Mouse (Mus musculus): ENCODE results near the gene Cdh22. TPM values are rescaled to one million over a fixed set of nuclear protein-coding genes. Genes with fewer than 3 reads are reported as not detected.

Gene Cdh22
- polyA plus RNA-seq, 1 experiment from 2014 or later = 0.83 TPM

DNA sequence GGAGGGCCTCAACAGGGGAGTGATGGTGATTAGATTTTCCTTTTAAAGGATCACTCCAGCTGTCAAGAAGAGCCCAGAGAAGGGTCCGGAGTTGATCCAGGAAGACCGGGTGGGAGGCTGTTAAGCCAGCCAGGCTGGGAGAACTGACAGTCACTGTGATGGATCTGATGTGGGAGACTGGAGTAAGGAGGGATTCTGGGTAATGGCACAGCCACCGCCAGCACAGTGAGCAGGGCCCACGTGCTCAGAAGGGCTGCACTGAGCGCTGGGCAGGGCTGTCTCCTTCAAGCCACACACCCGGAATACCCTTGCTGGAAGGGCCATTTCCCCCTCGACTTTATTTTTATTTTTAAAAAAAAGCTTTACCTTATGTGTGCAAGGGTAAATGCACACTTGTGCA lies 29.7 kb downstream of the Cdh22 start:
- H3K4me1 ChIP-seq = peaks cover 17% of the 10 kb centered on the region
- ATAC-seq (ENCODE audit: insufficient number of reproducible peaks, low FRiP score, low TSS enrichment, low read depth) = no peak
- no peaks in the 10 kb centered on the region for H3K9me3 ChIP-seq (replicated peaks)
- no peak overlapping the region for H3K4me2 ChIP-seq (replicated peaks)
- no peaks in the 10 kb centered on the region for H3K36me3 ChIP-seq
- 38% methylated on average over 7 of the region's 7 CpGs for WGBS
- H3K27ac ChIP-seq (replicated peaks) = no peak overlapping the region
- H3K4me3 ChIP-seq (replicated peaks) = no peak overlapping the region
- peaks cover 22% of the 10 kb centered on the region for H3K27me3 ChIP-seq
- no peak overlapping the region for H3K9ac ChIP-seq

DNA sequence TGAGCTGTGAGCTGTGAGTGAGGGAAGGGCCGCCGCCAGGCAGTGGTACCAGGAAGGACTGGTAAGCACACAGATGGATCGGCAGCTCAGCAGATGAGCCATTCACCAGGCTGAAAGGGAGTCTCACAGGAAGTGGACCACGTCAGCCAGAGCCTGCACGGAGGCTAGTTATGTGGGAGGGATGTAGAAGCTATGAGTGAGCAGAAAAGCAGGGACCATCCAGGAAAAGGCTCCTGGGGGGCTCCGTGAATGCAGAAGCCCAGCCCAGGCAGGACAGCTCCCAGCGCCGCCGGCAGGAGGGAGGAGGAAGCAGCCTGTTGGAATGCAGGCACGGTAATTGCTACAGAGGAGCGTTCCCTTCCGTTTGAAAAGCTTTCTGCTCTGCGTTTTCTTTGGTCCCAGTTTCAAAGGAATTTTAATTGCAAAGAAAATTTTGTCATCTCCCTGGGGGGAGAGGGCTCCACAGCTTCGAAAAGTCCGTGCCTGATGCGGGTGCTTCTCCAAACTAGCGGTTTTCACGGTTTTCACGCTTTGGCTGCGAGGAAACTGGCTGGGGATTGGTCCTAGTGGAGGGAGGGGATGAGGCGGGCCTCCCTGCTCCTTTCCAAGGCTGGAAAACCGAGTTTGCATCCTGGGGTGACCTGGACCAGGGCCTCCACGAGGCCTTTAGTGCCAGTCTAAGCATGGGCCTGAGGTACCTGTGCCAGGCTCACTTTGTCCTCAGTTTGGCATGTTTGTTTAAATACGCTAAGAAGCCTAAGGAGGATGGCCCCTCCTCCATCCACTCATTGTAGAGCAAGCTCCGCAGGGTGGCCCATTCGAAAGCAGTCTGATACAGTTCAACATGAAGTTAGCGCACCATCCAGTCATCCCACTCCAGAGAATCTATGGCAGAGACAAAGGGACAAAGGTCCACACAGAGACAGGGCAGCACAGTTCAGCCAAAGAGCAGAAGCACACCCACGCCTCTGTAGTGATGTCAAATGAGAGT lies 32.6 kb downstream of the Cdh22 start:
- no peaks in the 10 kb centered on the region for H3K9me3 ChIP-seq (replicated peaks)
- H3K4me3 ChIP-seq (replicated peaks) = peak overlapping the region; percentile 26
- 0 out of 2 replicates have a peak overlapping the region, but pooled peaks have one; percentile 35 for H3K27ac ChIP-seq (replicated peaks)
- H3K4me2 ChIP-seq (replicated peaks) = peak overlapping the region; percentile 52
- peak; percentile 58 for ATAC-seq (ENCODE audit: insufficient number of reproducible peaks, low FRiP score, low TSS enrichment, low read depth)
- peaks cover 24% of the 10 kb centered on the region for H3K27me3 ChIP-seq
- no peak overlapping the region for H3K9ac ChIP-seq
- no peaks in the 10 kb centered on the region for H3K36me3 ChIP-seq
- H3K4me1 ChIP-seq = peaks cover 17% of the 10 kb centered on the region
- 5% methylated on average over 28 of the region's 28 CpGs for WGBS

DNA sequence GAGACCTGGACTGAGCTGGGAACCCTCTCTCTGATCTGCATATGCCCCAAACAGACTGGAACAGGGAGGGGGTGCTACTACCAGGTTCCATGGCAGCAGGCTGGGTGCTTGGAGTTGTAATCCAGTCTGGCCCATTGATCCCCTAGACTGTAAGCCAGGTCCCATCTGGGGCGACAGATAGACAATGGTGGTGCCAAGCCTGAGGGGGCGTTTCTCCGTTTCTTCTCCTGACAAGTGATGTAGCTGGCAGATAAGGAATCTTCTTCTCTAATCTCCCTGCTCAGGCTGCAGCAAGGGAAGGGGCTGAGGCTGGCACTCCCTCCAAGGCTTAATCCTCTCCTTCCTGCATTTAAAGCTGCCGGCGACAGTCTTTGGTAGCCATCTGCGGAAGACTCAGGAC lies 37.1 kb downstream of the Cdh22 start:
- no peak for ATAC-seq (ENCODE audit: insufficient number of reproducible peaks, low FRiP score, low TSS enrichment, low read depth)
- H3K27ac ChIP-seq (replicated peaks) = no peak overlapping the region
- no peaks in the 10 kb centered on the region for H3K9me3 ChIP-seq (replicated peaks)
- H3K27me3 ChIP-seq = peaks cover 54% of the 10 kb centered on the region
- WGBS = 43% methylated on average over 6 of the region's 6 CpGs
- no peak overlapping the region for H3K9ac ChIP-seq
- H3K36me3 ChIP-seq = no peaks in the 10 kb centered on the region
- H3K4me2 ChIP-seq (replicated peaks) = no peak overlapping the region
- no peak overlapping the region for H3K4me3 ChIP-seq (replicated peaks)
- H3K4me1 ChIP-seq = peaks cover 32% of the 10 kb centered on the region

DNA sequence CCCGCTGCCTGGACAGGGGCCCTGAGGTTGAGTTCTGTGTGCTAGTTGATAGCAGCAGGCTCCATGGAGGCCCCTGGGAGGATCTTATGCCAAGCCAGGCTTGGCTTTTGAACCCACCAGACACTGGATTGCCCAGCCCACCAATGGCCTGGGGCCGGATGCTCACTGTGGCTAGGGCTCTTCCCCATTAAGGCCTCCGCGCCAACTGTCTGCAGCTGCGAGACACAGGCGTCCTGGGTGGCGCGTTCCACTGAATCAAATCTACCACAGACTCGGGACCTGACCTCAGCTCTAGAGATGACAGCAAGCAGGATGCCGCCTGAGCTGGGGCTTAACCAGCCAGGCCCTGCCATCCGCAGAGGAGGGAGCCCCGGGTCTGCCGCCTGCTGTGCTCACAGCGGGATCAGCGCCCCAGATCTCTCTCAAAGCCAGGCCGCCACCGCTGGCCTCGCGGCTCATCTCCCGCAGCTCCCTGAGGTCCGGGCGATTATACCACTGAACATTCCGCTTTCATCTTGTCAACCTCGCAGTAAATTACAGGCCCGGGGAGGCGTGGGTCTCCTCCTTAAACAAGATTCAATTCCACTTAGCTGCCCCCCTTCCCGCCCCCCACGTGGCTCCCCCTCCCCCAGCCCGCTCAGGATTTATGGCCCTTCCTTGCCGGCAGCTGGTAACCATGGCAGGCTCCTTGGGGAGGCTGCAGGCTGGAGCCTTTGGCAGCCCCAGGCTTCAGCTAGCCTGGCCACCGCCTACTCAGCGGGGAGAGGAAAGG lies 39.1 kb downstream of the Cdh22 start:
- Histone ChIP-seq H3K9me3 (replicated peaks) (no peaks in the 10 kb centered on the region), H3K27ac (replicated peaks) (peak overlapping the region; percentile 17; the same call in 1 of the 2 replicates), H3K27me3 (peaks cover 54% of the 10 kb centered on the region), H3K9ac (no peak overlapping the region), H3K4me3 (replicated peaks) (peak overlapping the region; percentile 8; the same call in 1 of the 2 replicates), H3K4me1 (peaks cover 18% of the 10 kb centered on the region), H3K36me3 (no peaks in the 10 kb centered on the region), H3K4me2 (replicated peaks) (peak overlapping the region; percentile 41)
- 4% methylated on average over 32 of the region's 32 CpGs for WGBS
- ATAC-seq (ENCODE audit: insufficient number of reproducible peaks, low FRiP score, low TSS enrichment, low read depth) = peak; percentile 76

DNA sequence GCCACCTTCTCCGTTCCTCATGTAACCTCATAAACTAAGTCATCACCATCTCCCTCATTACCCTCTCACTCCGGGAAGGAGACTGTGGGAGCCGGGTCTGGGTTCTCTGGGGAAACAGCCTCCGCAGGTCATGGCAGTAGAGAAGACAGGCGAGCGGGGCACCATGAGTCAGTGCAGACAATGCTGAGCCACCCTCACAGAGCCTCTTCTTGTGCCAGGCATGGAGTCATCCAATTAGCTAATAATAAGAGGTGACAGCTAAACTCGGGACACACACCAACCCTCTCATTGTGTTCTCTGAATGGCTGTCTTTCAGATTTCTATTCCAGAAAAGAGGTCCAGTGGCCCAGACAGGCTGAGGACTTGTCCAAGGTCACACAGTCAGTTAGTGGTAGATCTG lies 43.2 kb downstream of the Cdh22 start:
- no peak overlapping the region for H3K4me2 ChIP-seq (replicated peaks)
- no peaks in the 10 kb centered on the region for H3K36me3 ChIP-seq
- H3K27me3 ChIP-seq = peaks cover 47% of the 10 kb centered on the region
- H3K9ac ChIP-seq = no peak overlapping the region
- no peaks in the 10 kb centered on the region for H3K9me3 ChIP-seq (replicated peaks)
- no peak for ATAC-seq (ENCODE audit: insufficient number of reproducible peaks, low FRiP score, low TSS enrichment, low read depth)
- 82% methylated on average over 7 of the region's 7 CpGs for WGBS
- H3K4me1 ChIP-seq = peaks cover 17% of the 10 kb centered on the region
- no peak overlapping the region for H3K4me3 ChIP-seq (replicated peaks)
- H3K27ac ChIP-seq (replicated peaks) = no peak overlapping the region

DNA sequence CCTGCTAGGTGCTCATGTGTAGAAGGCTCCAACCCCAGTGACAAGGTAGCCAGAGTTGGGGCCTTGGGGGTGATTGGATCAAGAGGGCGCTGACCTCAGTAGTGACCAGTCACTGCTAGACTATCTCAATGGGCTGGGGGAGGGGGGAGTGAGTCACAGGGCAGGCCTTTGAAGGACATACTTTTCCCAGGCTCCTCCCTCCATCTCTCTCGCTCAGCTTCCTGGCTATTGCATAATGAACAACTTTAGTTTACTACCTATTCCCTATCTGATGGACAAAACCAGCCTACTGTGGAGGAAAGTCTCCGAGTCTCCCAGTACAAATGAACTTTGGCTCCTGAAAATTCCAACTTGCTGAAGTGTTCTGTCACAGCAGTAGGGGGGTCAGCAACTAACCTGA lies 45.1 kb downstream of the Cdh22 start:
- H3K9me3 ChIP-seq (replicated peaks) = no peaks in the 10 kb centered on the region
- 62% methylated on average over 3 of the region's 3 CpGs for WGBS
- no peak overlapping the region for H3K4me2 ChIP-seq (replicated peaks)
- peaks cover 30% of the 10 kb centered on the region for H3K27me3 ChIP-seq
- H3K4me1 ChIP-seq = no peaks in the 10 kb centered on the region
- H3K9ac ChIP-seq = no peak overlapping the region
- no peak overlapping the region for H3K4me3 ChIP-seq (replicated peaks)
- H3K36me3 ChIP-seq = no peaks in the 10 kb centered on the region
- ATAC-seq (ENCODE audit: insufficient number of reproducible peaks, low FRiP score, low TSS enrichment, low read depth) = no peak
- H3K27ac ChIP-seq (replicated peaks) = no peak overlapping the region

DNA sequence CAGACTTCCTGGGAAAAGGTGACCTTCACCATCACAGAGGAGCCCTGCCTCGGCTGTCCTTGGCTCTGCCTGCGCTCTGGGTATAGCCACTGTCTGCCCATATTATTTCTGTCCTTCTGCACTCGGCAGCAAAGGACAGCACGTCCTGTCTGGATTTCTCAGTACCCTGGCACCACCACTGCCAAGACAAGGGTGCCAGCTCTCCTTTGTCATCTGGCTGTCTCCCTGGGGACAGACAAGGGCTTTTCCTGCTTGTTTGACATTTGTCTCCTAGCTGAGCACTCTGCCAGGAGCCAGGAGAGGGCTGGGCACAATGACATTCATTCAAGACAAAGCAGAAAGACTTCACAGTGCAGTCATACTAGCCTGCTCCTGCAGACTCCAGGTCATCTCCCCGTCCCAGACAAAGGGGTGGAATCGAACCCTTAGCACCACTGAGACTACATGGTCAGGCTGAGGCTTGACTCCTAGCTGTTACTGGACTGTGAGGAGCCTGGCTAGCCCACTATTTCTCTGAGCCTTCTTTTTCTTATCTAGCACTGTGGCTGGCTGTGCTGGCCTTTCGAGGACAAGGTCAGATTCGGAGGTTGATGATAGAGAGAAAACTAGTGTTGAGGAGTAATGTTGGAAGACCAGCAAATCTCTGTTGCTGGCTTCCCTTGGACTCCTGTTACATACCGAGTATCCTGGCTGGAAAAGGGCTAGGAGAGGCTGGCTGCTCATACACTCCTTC lies 46.8 kb downstream of the Cdh22 start:
- no peak overlapping the region for H3K9ac ChIP-seq
- no peak for ATAC-seq (ENCODE audit: insufficient number of reproducible peaks, low FRiP score, low TSS enrichment, low read depth)

DNA sequence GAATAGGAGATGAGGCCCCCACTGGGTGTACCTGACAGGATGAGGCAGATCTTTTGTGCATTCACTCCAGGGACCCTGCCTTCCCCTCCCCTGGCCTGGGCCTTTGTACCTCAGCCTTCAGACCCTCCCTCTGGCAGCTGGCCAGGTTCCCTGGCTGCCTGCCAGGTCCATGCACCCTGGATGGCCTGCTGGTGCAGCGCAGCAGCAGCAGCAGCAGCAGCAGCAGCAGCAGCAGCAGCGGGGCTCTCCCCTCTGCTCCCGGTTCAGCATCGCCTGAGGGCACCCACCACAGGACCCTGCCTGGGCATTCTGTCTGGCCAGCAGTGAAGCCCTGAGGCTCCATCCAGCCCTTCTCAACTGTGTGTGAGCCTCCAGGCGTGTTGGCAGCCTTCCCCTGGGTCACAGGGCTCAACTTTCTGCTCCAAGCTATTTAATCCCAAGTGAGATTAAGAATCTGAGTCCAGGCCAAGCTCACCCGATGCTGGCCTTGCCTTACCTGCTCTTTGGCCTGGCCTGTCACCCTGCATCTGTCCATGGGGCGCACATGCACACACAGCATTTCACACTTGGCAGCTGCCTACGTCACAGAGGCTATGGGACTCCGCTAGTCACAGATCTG lies 50.5 kb downstream of the Cdh22 start:
- 24% methylated on average over 9 of the region's 9 CpGs for WGBS
- H3K4me2 ChIP-seq (replicated peaks) = no peak overlapping the region
- no peaks in the 10 kb centered on the region for H3K9me3 ChIP-seq (replicated peaks)
- peaks cover 49% of the 10 kb centered on the region for H3K27me3 ChIP-seq
- 0 out of 2 replicates have a peak, but pooled peaks have one; percentile 45 for ATAC-seq (ENCODE audit: insufficient number of reproducible peaks, low FRiP score, low TSS enrichment, low read depth)
- H3K36me3 ChIP-seq = no peaks in the 10 kb centered on the region
- H3K4me1 ChIP-seq = peaks cover 7% of the 10 kb centered on the region
- H3K9ac ChIP-seq = no peak overlapping the region
- no peak overlapping the region for H3K4me3 ChIP-seq (replicated peaks)
- H3K27ac ChIP-seq (replicated peaks) = no peak overlapping the region

More for the DNA sequence above, 46.8 kb downstream of the Cdh22 start:
- Histone ChIP-seq H3K27ac (replicated peaks) (no peak overlapping the region), H3K9me3 (replicated peaks) (no peaks in the 10 kb centered on the region), H3K36me3 (no peaks in the 10 kb centered on the region), H3K4me3 (replicated peaks) (no peak overlapping the region), H3K27me3 (peaks cover 23% of the 10 kb centered on the region), H3K4me1 (peaks cover 7% of the 10 kb centered on the region), H3K4me2 (replicated peaks) (no peak overlapping the region)
- 66% methylated on average over 9 of the region's 9 CpGs for WGBS

DNA sequence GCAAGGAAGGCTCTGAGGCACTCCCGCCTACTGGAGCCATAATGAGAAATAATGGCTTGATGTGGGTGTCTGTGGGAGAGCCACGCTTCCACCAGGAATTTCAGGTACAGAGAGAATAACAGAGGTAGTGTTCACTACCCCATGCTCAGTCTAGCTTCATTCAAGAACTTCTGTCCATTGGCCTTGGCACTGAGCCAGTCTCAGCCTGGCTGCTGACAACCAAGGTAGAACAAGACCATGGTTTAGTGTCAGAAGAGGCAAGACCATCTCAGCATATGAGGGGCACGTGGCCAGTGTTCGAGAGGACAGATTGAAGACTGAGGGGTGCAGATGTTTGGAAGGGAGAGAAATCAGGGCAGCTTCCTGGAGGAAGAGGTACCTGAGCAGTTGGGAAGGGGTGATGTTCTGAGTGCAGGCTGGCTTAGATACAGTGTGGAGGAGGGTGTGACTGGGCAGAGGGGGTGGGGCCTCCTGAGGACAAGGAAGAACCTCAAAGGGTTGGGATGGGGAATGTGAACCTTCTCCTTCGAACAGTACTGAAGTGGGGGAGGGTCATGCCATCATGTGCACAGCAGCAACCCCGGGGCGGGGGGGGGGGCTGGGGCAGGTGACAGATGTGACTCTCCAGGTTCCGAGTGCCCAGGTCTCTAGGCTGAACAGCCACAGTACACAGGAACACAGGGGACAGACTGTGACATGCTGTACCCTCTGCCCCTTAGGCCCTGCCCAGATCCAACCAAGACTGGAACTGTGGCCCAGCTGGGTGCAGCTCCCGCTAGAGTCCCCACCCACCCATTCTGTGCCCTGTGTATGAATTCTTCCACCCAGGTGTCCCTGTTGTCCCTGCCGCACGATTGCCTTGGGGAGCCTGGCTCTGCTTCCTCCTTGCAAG lies 52.3 kb downstream of the Cdh22 start:
- no peak overlapping the region for H3K4me3 ChIP-seq (replicated peaks)
- no peak overlapping the region for H3K9ac ChIP-seq
- no peak overlapping the region for H3K27ac ChIP-seq (replicated peaks)
- H3K9me3 ChIP-seq (replicated peaks) = no peaks in the 10 kb centered on the region
- 58% methylated on average over 11 of the region's 11 CpGs for WGBS
- peaks cover 52% of the 10 kb centered on the region for H3K27me3 ChIP-seq
- H3K36me3 ChIP-seq = no peaks in the 10 kb centered on the region
- no peak for ATAC-seq (ENCODE audit: insufficient number of reproducible peaks, low FRiP score, low TSS enrichment, low read depth)
- H3K4me2 ChIP-seq (replicated peaks) = no peak overlapping the region
- H3K4me1 ChIP-seq = peaks cover 7% of the 10 kb centered on the region

DNA sequence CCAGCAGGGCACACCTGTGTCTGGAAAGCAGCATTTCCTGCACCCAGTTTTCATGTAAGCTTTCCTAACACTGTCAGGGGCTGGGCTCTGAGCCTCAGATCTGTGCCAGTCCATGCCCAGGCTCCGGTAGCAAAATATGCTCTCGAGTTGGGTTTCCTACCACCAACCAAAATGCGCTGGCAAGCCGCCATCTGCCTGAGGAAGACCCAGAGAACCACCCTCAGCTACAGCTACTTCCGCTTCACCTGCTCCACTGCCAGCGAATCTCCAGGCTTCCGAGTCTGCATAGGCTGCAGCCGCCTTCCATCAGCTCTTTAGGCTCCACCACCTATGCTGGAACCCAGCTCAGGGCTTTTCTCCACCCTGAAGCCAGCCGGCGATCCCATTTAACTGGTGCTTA lies 55.4 kb downstream of the Cdh22 start:
- Histone ChIP-seq H3K4me3 (replicated peaks) (no peak overlapping the region), H3K4me1 (peaks cover 5% of the 10 kb centered on the region), H3K9ac (no peak overlapping the region), H3K9me3 (replicated peaks) (no peaks in the 10 kb centered on the region), H3K4me2 (replicated peaks) (no peak overlapping the region), H3K27ac (replicated peaks) (no peak overlapping the region), H3K36me3 (no peaks in the 10 kb centered on the region), H3K27me3 (peaks cover 78% of the 10 kb centered on the region)
- no peak for ATAC-seq (ENCODE audit: insufficient number of reproducible peaks, low FRiP score, low TSS enrichment, low read depth)
- WGBS = 48% methylated on average over 10 of the region's 10 CpGs
